Mouse (Mus musculus) forebrain, embryonic 12.5 days (tissue): ENCODE measurements at regions not wholly inside any gene's neighbourhood (a gene's known extent, or its start where the extent isn't known, plus 50 kb on each side); places are given as distances from the start of the nearest gene placed in this dataset.

Source experiments
- ATAC-seq: fragments of 200-750 bp; cut with Nextera tagmentation; 2 replicates; pipeline ENCODE4 v1.8.0; 2017; ENCODE audit warnings: moderate TSS enrichment; ENCODE audit not compliant: low FRiP score
- H3K27ac ChIP-seq: fragments of 300-500 bp; sonication (generic); 2 replicates; pipeline ENCODE4 v1.5.1; 2016; ENCODE audit warnings: mild to moderate bottlenecking
- H3K27me3 ChIP-seq: fragments of 300-500 bp; sonication (generic); 2 replicates; pipeline ENCODE4 v1.6.1; 2016; ENCODE audit warnings: mild to moderate bottlenecking
- H3K36me3 ChIP-seq: fragments of 300-500 bp; sonication (generic); replicated peaks from 2 replicates; pipeline ENCODE4 v1.6.1; 2016; ENCODE audit warnings: mild to moderate bottlenecking
- H3K4me1 ChIP-seq: fragments of 300-500 bp; sonication (generic); 2 replicates; pipeline ENCODE4 v1.6.1; 2016
- H3K4me2 ChIP-seq: fragments of 300-500 bp; sonication (generic); 2 replicates; pipeline ENCODE4 v1.6.1; 2016; ENCODE audit warnings: mild to moderate bottlenecking, moderate library complexity
- H3K4me3 ChIP-seq: fragments of 300-500 bp; sonication (generic); replicated peaks from 2 replicates; pipeline ENCODE4 v1.5.1; 2016; ENCODE audit warnings: mild to moderate bottlenecking
- H3K9ac ChIP-seq: fragments of 300-500 bp; sonication (generic); 2 replicates; pipeline ENCODE4 v1.6.1; 2016; ENCODE audit warnings: mild to moderate bottlenecking
- H3K9me3 ChIP-seq: fragments of 300-500 bp; sonication (generic); 2 replicates; pipeline ENCODE4 v1.6.1; 2016
- WGBS: fragments of 180-500 bp; shearing (Covaris S2); methylation state at CpG from one replicate; pipeline ENCODE4 v1.1.7; 2016; 5-methylcytosine and 5-hydroxymethylcytosine counted together

- no peak overlapping the region for H3K4me2 ChIP-seq
- 52% methylated on average over 3 of the region's 3 CpGs for WGBS
- no peak overlapping the region for H3K9ac ChIP-seq
- H3K9me3 ChIP-seq, result no peaks in the 10 kb centered on the region
- no peaks in the 10 kb centered on the region for H3K4me1 ChIP-seq
- H3K27ac ChIP-seq, result no peak overlapping the region
- ATAC-seq, result no peak
- no peak overlapping the region for H3K4me3 ChIP-seq
- no peaks in the 10 kb centered on the region for H3K36me3 ChIP-seq
- no peaks in the 10 kb centered on the region for H3K27me3 ChIP-seq
Observed at GRCm38 (mm10) chr3:99741249-99742222, 143.7 kb upstream of the Spag17 start.

- ATAC-seq, result no peak
- WGBS, result 90% methylated on average over 8 of the region's 8 CpGs
- H3K4me1 ChIP-seq, result no peaks in the 10 kb centered on the region
- H3K4me2 ChIP-seq, result no peak overlapping the region
- no peaks in the 10 kb centered on the region for H3K36me3 ChIP-seq
- no peak overlapping the region for H3K4me3 ChIP-seq
- H3K9ac ChIP-seq, result no peak overlapping the region
- no peaks in the 10 kb centered on the region for H3K27me3 ChIP-seq
- no peaks in the 10 kb centered on the region for H3K9me3 ChIP-seq
- no peak overlapping the region for H3K27ac ChIP-seq
Observed at GRCm38 (mm10) chr3:99749725-99750124, 135.5 kb upstream of the Spag17 start.

- H3K9ac ChIP-seq, result no peak overlapping the region
- no peak overlapping the region for H3K27ac ChIP-seq
- H3K36me3 ChIP-seq, result no peaks in the 10 kb centered on the region
- no peak overlapping the region for H3K4me3 ChIP-seq
- ATAC-seq, result no peak
- H3K4me1 ChIP-seq, result no peaks in the 10 kb centered on the region
- no peaks in the 10 kb centered on the region for H3K9me3 ChIP-seq
- no peak overlapping the region for H3K4me2 ChIP-seq
- no peaks in the 10 kb centered on the region for H3K27me3 ChIP-seq
- WGBS, result 87% methylated on average over 6 of the region's 6 CpGs
Observed at GRCm38 (mm10) chr3:99778526-99778925, 106.7 kb upstream of the Spag17 start.

GRCm38 (mm10) chr3:99785955-99786529 is 99.2 kb upstream of the Spag17 start:
- Histone ChIP-seq H3K9me3 (no peaks in the 10 kb centered on the region), H3K4me2 (no peak overlapping the region), H3K27ac (no peak overlapping the region), H3K27me3 (no peaks in the 10 kb centered on the region), H3K36me3 (no peaks in the 10 kb centered on the region), H3K9ac (no peak overlapping the region), H3K4me3 (no peak overlapping the region), H3K4me1 (no peaks in the 10 kb centered on the region)
- 76% methylated on average over 3 of the region's 3 CpGs for WGBS
- ATAC-seq, result no peak

- no peaks in the 10 kb centered on the region for H3K36me3 ChIP-seq
- ATAC-seq, result no peak
- no peaks in the 10 kb centered on the region for H3K27me3 ChIP-seq
- 62% methylated on average over 6 of the region's 6 CpGs for WGBS
- H3K9me3 ChIP-seq, result no peaks in the 10 kb centered on the region
- H3K4me3 ChIP-seq, result no peak overlapping the region
- no peak overlapping the region for H3K4me2 ChIP-seq
- H3K4me1 ChIP-seq, result no peaks in the 10 kb centered on the region
- no peak overlapping the region for H3K9ac ChIP-seq
- no peak overlapping the region for H3K27ac ChIP-seq
Observed at GRCm38 (mm10) chr3:99791316-99791715, 93.9 kb upstream of the Spag17 start.

GRCm38 (mm10) chr3:99793622-99794021 is 91.6 kb upstream of the Spag17 start:
- Histone ChIP-seq H3K4me1 (no peaks in the 10 kb centered on the region), H3K27ac (no peak overlapping the region), H3K36me3 (no peaks in the 10 kb centered on the region), H3K9ac (no peak overlapping the region), H3K4me3 (no peak overlapping the region), H3K9me3 (no peaks in the 10 kb centered on the region), H3K4me2 (no peak overlapping the region), H3K27me3 (no peaks in the 10 kb centered on the region)
- no peak for ATAC-seq
- WGBS, result 89% methylated on average over 3 of the region's 3 CpGs

GRCm38 (mm10) chr3:99795835-99796234 is 89.4 kb upstream of the Spag17 start:
- WGBS, result 78% methylated on average over 2 of the region's 2 CpGs
- Histone ChIP-seq H3K27me3 (no peaks in the 10 kb centered on the region), H3K27ac (no peak overlapping the region), H3K4me2 (no peak overlapping the region), H3K9ac (no peak overlapping the region), H3K4me1 (no peaks in the 10 kb centered on the region), H3K36me3 (no peaks in the 10 kb centered on the region), H3K4me3 (no peak overlapping the region), H3K9me3 (no peaks in the 10 kb centered on the region)
- ATAC-seq, result no peak

GRCm38 (mm10) chr3:99797791-99798190 is 87.4 kb upstream of the Spag17 start:
- no peak for ATAC-seq

GRCm38 (mm10) chr3:99810532-99810931 is 74.7 kb upstream of the Spag17 start:
- H3K9me3 ChIP-seq, result no peaks in the 10 kb centered on the region
- no peaks in the 10 kb centered on the region for H3K27me3 ChIP-seq
- no peak overlapping the region for H3K9ac ChIP-seq
- H3K4me3 ChIP-seq, result no peak overlapping the region
- WGBS, result 85% methylated on average over 4 of the region's 4 CpGs
- no peaks in the 10 kb centered on the region for H3K36me3 ChIP-seq
- no peaks in the 10 kb centered on the region for H3K4me1 ChIP-seq
- ATAC-seq, result no peak
- H3K27ac ChIP-seq, result no peak overlapping the region
- H3K4me2 ChIP-seq, result no peak overlapping the region

More at GRCm38 (mm10) chr3:99797791-99798190, 87.4 kb upstream of the Spag17 start:
- 82% methylated on average over 2 of the region's 2 CpGs for WGBS
- no peaks in the 10 kb centered on the region for H3K9me3 ChIP-seq
- H3K4me2 ChIP-seq, result no peak overlapping the region
- H3K4me1 ChIP-seq, result no peaks in the 10 kb centered on the region
- no peak overlapping the region for H3K27ac ChIP-seq
- H3K27me3 ChIP-seq, result no peaks in the 10 kb centered on the region
- no peaks in the 10 kb centered on the region for H3K36me3 ChIP-seq
- no peak overlapping the region for H3K4me3 ChIP-seq
- no peak overlapping the region for H3K9ac ChIP-seq

- Histone ChIP-seq H3K36me3 (no peaks in the 10 kb centered on the region), H3K4me1 (no peaks in the 10 kb centered on the region), H3K4me2 (no peak overlapping the region), H3K9ac (no peak overlapping the region), H3K27me3 (no peaks in the 10 kb centered on the region), H3K27ac (no peak overlapping the region), H3K9me3 (no peaks in the 10 kb centered on the region), H3K4me3 (no peak overlapping the region)
- no peak for ATAC-seq
- WGBS, result 87% methylated on average over 3 of the region's 3 CpGs
Observed at GRCm38 (mm10) chr3:99811276-99811675, 73.9 kb upstream of the Spag17 start.

- H3K4me3 ChIP-seq, result no peak overlapping the region
- ATAC-seq, result no peak
- H3K27me3 ChIP-seq, result no peaks in the 10 kb centered on the region
- no peak overlapping the region for H3K9ac ChIP-seq
- H3K4me2 ChIP-seq, result no peak overlapping the region
- 82% methylated on average over 4 of the region's 4 CpGs for WGBS
- no peaks in the 10 kb centered on the region for H3K4me1 ChIP-seq
- H3K36me3 ChIP-seq, result no peaks in the 10 kb centered on the region
- H3K9me3 ChIP-seq, result no peaks in the 10 kb centered on the region
- H3K27ac ChIP-seq, result no peak overlapping the region
Observed at GRCm38 (mm10) chr3:99812836-99813235, 72.4 kb upstream of the Spag17 start.

- no peak overlapping the region for H3K9ac ChIP-seq
- 66% methylated on average over 3 of the region's 3 CpGs for WGBS
- ATAC-seq, result no peak
- H3K4me3 ChIP-seq, result no peak overlapping the region
- H3K27me3 ChIP-seq, result no peaks in the 10 kb centered on the region
- H3K36me3 ChIP-seq, result no peaks in the 10 kb centered on the region
- no peaks in the 10 kb centered on the region for H3K9me3 ChIP-seq
- no peaks in the 10 kb centered on the region for H3K4me1 ChIP-seq
- no peak overlapping the region for H3K27ac ChIP-seq
- H3K4me2 ChIP-seq, result no peak overlapping the region
Observed at GRCm38 (mm10) chr3:99815115-99815514, 70.1 kb upstream of the Spag17 start.

- Histone ChIP-seq H3K27ac (no peak overlapping the region), H3K4me2 (no peak overlapping the region), H3K9me3 (no peaks in the 10 kb centered on the region), H3K4me3 (no peak overlapping the region), H3K36me3 (no peaks in the 10 kb centered on the region), H3K27me3 (no peaks in the 10 kb centered on the region), H3K4me1 (no peaks in the 10 kb centered on the region), H3K9ac (no peak overlapping the region)
- ATAC-seq, result no peak
- WGBS, result 70% methylated on average over 8 of the region's 8 CpGs
Observed at GRCm38 (mm10) chr3:99817965-99818364, 67.2 kb upstream of the Spag17 start.
